Mouse (Mus musculus) erythroblast, embryonic 14.5 days (primary cell): ENCODE data around the gene Tmem186.

ENCODE experiments used
- GATA1 ChIP-seq: IDR thresholded peaks from 2 replicates; pipeline ENCODE4 v1.6.1; 2012; ENCODE audit warnings: low read length, inconsistent platforms, mixed read lengths
- TAL1 ChIP-seq: IDR thresholded peaks from 3 replicates; pipeline ENCODE4 v1.6.1; 2012; ENCODE audit warnings: low read length, inconsistent platforms, mixed read lengths

DNA sequence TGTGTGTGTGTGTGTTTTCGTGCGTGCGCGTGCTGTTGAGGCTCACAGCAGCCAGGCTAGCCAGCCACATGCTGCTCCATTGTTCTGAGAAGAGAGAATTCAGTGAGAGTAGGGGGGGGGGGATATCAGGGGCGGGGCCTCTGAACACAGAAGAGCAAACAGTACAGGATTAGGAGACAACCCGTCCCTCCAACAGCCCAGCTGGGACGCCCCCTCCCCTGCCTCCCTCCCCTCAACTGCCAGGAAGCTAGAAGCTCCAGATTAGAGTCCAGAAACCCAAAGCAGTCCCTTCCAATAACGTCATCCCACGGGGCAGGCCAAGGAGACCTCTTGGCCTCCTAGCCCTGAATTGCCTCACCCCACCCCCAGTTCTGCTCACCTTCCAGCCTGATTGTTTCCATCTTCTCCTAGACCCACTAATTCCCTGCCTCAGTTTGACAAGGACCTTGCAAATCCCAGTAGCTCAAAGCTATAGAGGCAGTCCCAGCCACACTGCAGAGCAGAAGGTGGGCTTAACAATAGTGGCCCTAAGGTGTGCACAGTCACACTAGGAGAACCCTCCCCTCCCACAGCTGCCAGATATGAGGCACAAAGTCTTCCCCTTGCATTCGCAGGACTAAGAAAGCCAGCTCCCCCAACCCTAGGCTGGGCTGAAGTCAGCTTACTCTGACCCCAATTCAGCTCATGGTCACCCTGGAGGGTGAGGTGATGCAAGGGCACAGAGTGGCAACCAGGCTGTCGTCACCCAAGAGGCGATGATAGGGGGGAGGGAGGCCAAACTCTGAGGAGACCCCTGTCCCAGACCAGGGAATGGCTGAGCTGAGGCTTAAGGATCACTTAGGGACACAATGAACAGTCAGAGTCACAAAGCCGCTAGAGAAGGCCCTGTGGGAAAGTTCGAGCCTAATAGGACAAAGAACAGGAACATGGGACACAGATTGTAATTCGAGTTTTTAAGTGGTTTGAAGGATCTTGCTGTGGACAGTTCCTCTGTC is 32.8 kb upstream of the Tmem186 start:
- no peak for TF ChIP-seq GATA1
- no peak for TF ChIP-seq TAL1
